13 mouse cellular contexts compared by ENCODE assay signal in genomic region chr1:23384326-23384725, GRCm38 (mm10).
"Had no signal": no experiment of that assay in that cellular context is flagged by ENCODE, and none has a peak within 500 bp of the region (broad histone marks: within the 10 kb centered on the region; RNA-seq: fewer than 3 reads in every experiment).

No protein-coding gene starts in this region.

- DNase-seq: gastrocnemius, postnatal 14 days; gastrocnemius, postnatal 36 days; heart, adult 18-20 months; heart, postnatal 10 days; heart, postnatal 36 days; kidney, adult 11 months; kidney, adult 2 months; kidney, postnatal 14 days; kidney, postnatal 36 days; layer of hippocampus, adult 9-11 months; layer of hippocampus, postnatal 36 days; left cerebral cortex, postnatal 4 days; lung, adult 18-20 months had no signal
